8 mouse cellular contexts compared by ENCODE assay signal in genomic region chr2:181838293-181838680, GRCm38 (mm10). TPM values are rescaled to one million over a fixed set of nuclear protein-coding genes. Genes with fewer than 3 reads are reported as not detected.
DNase-seq lines count a peak whose midpoint lies in the region; ATAC-seq and TF ChIP-seq lines count a peak whose summit lies in the region.

No protein-coding gene starts in this region.

- no peaks in the 10 kb centered on the region; the same call in 1 of the 2 replicates for H3K4me1 ChIP-seq in bone marrow, adult 2 months (ENCODE audit: control insufficient read depth, insufficient read depth, low read length)
- peaks cover 6% of the 10 kb centered on the region for H3K4me1 ChIP-seq in forebrain, embryonic 14.5 days (ENCODE audit: control insufficient read depth, insufficient read depth, low read length)
- H3K4me1 ChIP-seq in intestine, embryonic 16.5 days (ENCODE audit: control insufficient read depth, insufficient read depth, low read length): peaks cover 8% of the 10 kb centered on the region
- H3K4me1 ChIP-seq in lung, postnatal 0 days (ENCODE audit: insufficient read depth, low read depth, low read length): peaks cover 9% of the 10 kb centered on the region; the same call in 1 of the 2 replicates
- peaks cover 11% of the 10 kb centered on the region; the same call in 1 of the 2 replicates for H3K4me1 ChIP-seq in stomach, embryonic 15.5 days

- WGBS in bone marrow, adult 2 months: 3% methylated on average over 3 of the region's 3 CpGs
- WGBS in forebrain, embryonic 14.5 days: 1% methylated on average over 3 of the region's 3 CpGs
- WGBS in intestine, embryonic 16.5 days: 0% methylated on average over 3 of the region's 3 CpGs
- 0% methylated on average over 3 of the region's 3 CpGs for WGBS in lung, postnatal 0 days
- WGBS in stomach, embryonic 15.5 days: 3% methylated on average over 3 of the region's 3 CpGs

- ATAC-seq in forebrain, embryonic 14.5 days: peak; percentile 27
- ATAC-seq in intestine, embryonic 16.5 days: peak; percentile 21; the same call in 1 of the 2 replicates
- peak; percentile 10; the same call in 1 of the 2 replicates for ATAC-seq in lung, postnatal 0 days
- ATAC-seq in stomach, embryonic 15.5 days (ENCODE audit: insufficient read depth, low FRiP score, low read depth): no peak

- H3K27ac ChIP-seq in left cerebral cortex, adult 2 months: peak overlapping the region; percentile 93
- H3K27ac ChIP-seq in bone marrow, adult 2 months (ENCODE audit: control insufficient read depth, insufficient read depth, low read depth, low read length, poor library complexity): no peak overlapping the region
- H3K27ac ChIP-seq in forebrain, embryonic 14.5 days (ENCODE audit: low read depth, low read length): no peak overlapping the region
- no peak overlapping the region for H3K27ac ChIP-seq in intestine, embryonic 16.5 days (ENCODE audit: low read length)
- peak overlapping the region; percentile 88 for H3K27ac ChIP-seq in lung, postnatal 0 days (ENCODE audit: low read length)
- no peak overlapping the region for H3K27ac ChIP-seq in stomach, embryonic 15.5 days

- TF ChIP-seq EP300 in lung, postnatal 0 days (IDR thresholded peaks at IDR 0.05): no peak

- no peak for TF ChIP-seq CTCF in left cerebral cortex, adult 2 months (IDR thresholded peaks at IDR 0.05)
- no peak for TF ChIP-seq CTCF in bone marrow, adult 2 months (IDR thresholded peaks at IDR 0.05; ENCODE audit: control insufficient read depth, insufficient read depth, low read length)
- TF ChIP-seq CTCF in lung, postnatal 0 days (IDR thresholded peaks at IDR 0.05): no peak

- TF ChIP-seq POLR2A in bone marrow, adult 2 months (IDR thresholded peaks at IDR 0.05; ENCODE audit: borderline replicate concordance, control insufficient read depth, low read depth, low read length): no peak

- no peak for DNase-seq in left cerebral cortex, adult 2 months (ENCODE audit: extremely low spot score in 1 of 2, low spot score in 2 of 2)
- DNase-seq in left cerebral cortex, postnatal 4 days: no peak
- no peak for DNase-seq in forebrain, embryonic 14.5 days (ENCODE audit: low spot score)
- DNase-seq in lung, postnatal 0 days (ENCODE audit: low spot score): peak; percentile 50
- DNase-seq in frontal cortex, postnatal 10 days (ENCODE audit: low spot score in 2 of 2): no peak

- intact Hi-C loops in left cerebral cortex, adult 2 months (cut with DNase I): loop anchor here (10.0 kb wide), 1 partner anchor 113 kb away; no protein-coding TSS in a partner anchor
- intact Hi-C loops in left cerebral cortex, postnatal 4 days (cut with DNase I): no loop called here

- peak overlapping the region; percentile 74 for H3K4me2 ChIP-seq in forebrain, embryonic 14.5 days (ENCODE audit: low read length)
- H3K4me2 ChIP-seq in intestine, embryonic 16.5 days (ENCODE audit: low read depth, low read length): peak overlapping the region; percentile 59
- peak overlapping the region; percentile 64 for H3K4me2 ChIP-seq in lung, postnatal 0 days (replicated peaks; ENCODE audit: low read depth, low read length)
- peak overlapping the region; percentile 83 for H3K4me2 ChIP-seq in stomach, embryonic 15.5 days

- no peaks in the 10 kb centered on the region for H3K27me3 ChIP-seq in forebrain, embryonic 14.5 days (replicated peaks; ENCODE audit: control insufficient read depth, insufficient read depth, low read length)
- H3K27me3 ChIP-seq in intestine, embryonic 16.5 days (replicated peaks; ENCODE audit: control insufficient read depth, insufficient read depth, low read length): no peaks in the 10 kb centered on the region
- H3K27me3 ChIP-seq in lung, postnatal 0 days (replicated peaks; ENCODE audit: insufficient read depth, low read length): no peaks in the 10 kb centered on the region
- H3K27me3 ChIP-seq in stomach, embryonic 15.5 days (replicated peaks): no peaks in the 10 kb centered on the region

- peaks cover 14% of the 10 kb centered on the region; the same call in 1 of the 2 replicates for H3K36me3 ChIP-seq in forebrain, embryonic 14.5 days (ENCODE audit: control insufficient read depth, insufficient read depth, low read length)
- no peaks in the 10 kb centered on the region for H3K36me3 ChIP-seq in intestine, embryonic 16.5 days (ENCODE audit: control insufficient read depth, insufficient read depth, low read length)
- H3K36me3 ChIP-seq in lung, postnatal 0 days (ENCODE audit: insufficient read depth, low read length): 0 out of 2 replicates have a peak, but pooled peaks cover 4% of the 10 kb centered on the region
- no peaks in the 10 kb centered on the region for H3K36me3 ChIP-seq in stomach, embryonic 15.5 days

- peak overlapping the region; percentile 83 for H3K4me3 ChIP-seq in left cerebral cortex, adult 2 months
- H3K4me3 ChIP-seq in bone marrow, adult 2 months (replicated peaks; ENCODE audit: control insufficient read depth, low read depth, low read length): peak overlapping the region; percentile 86
- H3K4me3 ChIP-seq in forebrain, embryonic 14.5 days (ENCODE audit: low read depth, low read length): peak overlapping the region; percentile 66
- peak overlapping the region; percentile 76 for H3K4me3 ChIP-seq in intestine, embryonic 16.5 days (ENCODE audit: low read length)
- peak overlapping the region; percentile 75 for H3K4me3 ChIP-seq in lung, postnatal 0 days (ENCODE audit: low read depth, low read length)
- H3K4me3 ChIP-seq in stomach, embryonic 15.5 days (replicated peaks): peak overlapping the region; percentile 79

- peak overlapping the region; percentile 85 for H3K9ac ChIP-seq in forebrain, embryonic 14.5 days (ENCODE audit: low read length)
- peak overlapping the region; percentile 82 for H3K9ac ChIP-seq in intestine, embryonic 16.5 days (ENCODE audit: low read depth, low read length)
- peak overlapping the region; percentile 75 for H3K9ac ChIP-seq in lung, postnatal 0 days (replicated peaks; ENCODE audit: low read depth)
- H3K9ac ChIP-seq in stomach, embryonic 15.5 days: peak overlapping the region; percentile 62; the same call in 1 of the 2 replicates

- H3K9me3 ChIP-seq in forebrain, embryonic 14.5 days (replicated peaks; ENCODE audit: control insufficient read depth, low read length): no peaks in the 10 kb centered on the region
- no peaks in the 10 kb centered on the region for H3K9me3 ChIP-seq in intestine, embryonic 16.5 days (ENCODE audit: control insufficient read depth, low read length)
- no peaks in the 10 kb centered on the region for H3K9me3 ChIP-seq in lung, postnatal 0 days (ENCODE audit: low read length)
- no peaks in the 10 kb centered on the region for H3K9me3 ChIP-seq in stomach, embryonic 15.5 days

RNA-seq across cellular contexts. Expression of gene Pcmtd2, which starts 0.6 kb away (rescaled TPM):
- total RNA-seq in left cerebral cortex, adult 2 months (2021): 10 to 100 TPM; 79.1 to 90.6 TPM
- total RNA-seq in left cerebral cortex, postnatal 4 days (2021): 10 to 100 TPM; 38.0 to 40.7 TPM
- polyA plus RNA-seq in bone marrow, adult 2 months (2011; ENCODE audit: insufficient read depth, insufficient read length, low replicate concordance, missing spikeins): 9.9 and 11.2 TPM in 2 replicates
- 30.0 and 36.6 TPM in 2 replicates for polyA plus RNA-seq in forebrain, embryonic 14.5 days (2014; fragmentation: Nextera tagmentation; extraction: Ambion mirVana)
- 25.6 and 29.1 TPM in 2 replicates for polyA plus RNA-seq in intestine, embryonic 16.5 days (2015; fragmentation: Nextera tagmentation; extraction: Ambion mirVana)
- polyA plus RNA-seq in lung, postnatal 0 days (2015; fragmentation: Nextera tagmentation; extraction: Ambion mirVana): 37.3 and 43.6 TPM in 2 replicates
- polyA plus RNA-seq in stomach, embryonic 15.5 days (2015; fragmentation: Nextera tagmentation; extraction: Ambion mirVana): 28.0 and 29.3 TPM in 2 replicates

RNA-seq across cellular contexts. Expression of gene Polr3k, which starts 25.9 kb away (rescaled TPM):
- total RNA-seq in left cerebral cortex, adult 2 months (2021): 10 to 100 TPM; 29.5 to 30.9 TPM
- 10 to 100 TPM; 53.4 to 56.2 TPM for total RNA-seq in left cerebral cortex, postnatal 4 days (2021)
- 10.4 and 11.9 TPM in 2 replicates for polyA plus RNA-seq in bone marrow, adult 2 months (2011; ENCODE audit: insufficient read depth, insufficient read length, low replicate concordance, missing spikeins)
- polyA plus RNA-seq in forebrain, embryonic 14.5 days (2014; fragmentation: Nextera tagmentation; extraction: Ambion mirVana): 102 and 108 TPM in 2 replicates
- polyA plus RNA-seq in intestine, embryonic 16.5 days (2015; fragmentation: Nextera tagmentation; extraction: Ambion mirVana): 74.9 and 77.5 TPM in 2 replicates
- polyA plus RNA-seq in lung, postnatal 0 days (2015; fragmentation: Nextera tagmentation; extraction: Ambion mirVana): 30.7 and 31.4 TPM in 2 replicates
- 82.0 and 89.3 TPM in 2 replicates for polyA plus RNA-seq in stomach, embryonic 15.5 days (2015; fragmentation: Nextera tagmentation; extraction: Ambion mirVana)

Comparison
In these comparisons a context has a peak if more than half of its experiments do, and no peak if none do; other contexts are left out.
1. H3K27ac ChIP-seq: peak in left cerebral cortex, adult 2 months (single experiment) and lung, postnatal 0 days (single experiment); none in bone marrow, adult 2 months (single experiment), forebrain, embryonic 14.5 days (single experiment), intestine, embryonic 16.5 days (single experiment) and stomach, embryonic 15.5 days (single experiment).
2. Peak in every context shown above with its lines, with median percentiles within 50 percentile points of each other: H3K4me3 ChIP-seq, H3K4me2 ChIP-seq and H3K9ac ChIP-seq.